Mouse (Mus musculus) heart, adult 2 months (tissue): Measurements from ENCODE around the gene Emx2.

Source experiments
- CTCF ChIP-seq: fragments of 200-600 bp; IDR thresholded peaks from 2 replicates; pipeline ENCODE4 v1.8.1; 2022; ENCODE audit warnings: antibody characterized with exemption, mild to moderate bottlenecking, moderate library complexity
- POLR2A ChIP-seq: fragments of 200-500 bp; IDR thresholded peaks from 2 replicates; pipeline ENCODE4 v1.6.1; 2011; ENCODE audit warnings: mild to moderate bottlenecking, low read depth, low read length, control low read depth; ENCODE audit not compliant: insufficient read depth

GRCm38 (mm10) chr19:59480563-59480962, 22.4 kb downstream of the Emx2 start:
- no peak for TF ChIP-seq CTCF
- TF ChIP-seq POLR2A = no peak
